Mouse (Mus musculus): ENCODE measurements around the gene Iffo1. TPM values are rescaled to one million over a fixed set of nuclear protein-coding genes. Genes with fewer than 3 reads are reported as not detected.
A peak's percentile ranks its signal among the peaks of the same experiment; 100 is the strongest.

Iffo1 gene
- polyA plus RNA-seq, 1 experiment = 6.3 TPM

DNA sequence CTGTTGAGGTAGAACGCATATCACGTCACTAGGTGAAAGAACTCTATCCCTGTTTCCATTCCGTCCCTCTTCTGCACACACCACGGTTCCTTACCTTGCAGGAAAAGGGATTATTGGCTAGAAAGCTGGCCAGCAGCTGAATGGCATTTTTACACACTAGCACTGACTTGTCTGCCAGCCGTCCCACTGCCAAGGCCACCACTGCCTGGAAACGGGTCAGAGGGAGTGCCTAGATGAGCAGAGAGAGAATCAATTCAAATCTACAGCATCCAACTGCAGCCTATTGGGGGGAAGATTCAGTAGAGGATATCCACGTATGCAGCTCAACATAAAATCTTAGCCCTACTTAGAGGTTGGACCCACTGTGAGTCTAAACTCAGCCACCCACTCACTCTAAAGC is 34.6 kb downstream of the Iffo1 start:
- WGBS = 92% methylated on average over 7 of the region's 7 CpGs
- no peak for DNase-seq (ENCODE audit: low read depth, low spot score)

- no peak for DNase-seq (ENCODE audit: low read depth, low spot score)
- 72% methylated on average over 5 of the region's 5 CpGs for WGBS
These were observed 37.1 kb downstream of the Iffo1 start for GRCm38 (mm10) chr6:125182133-125182532.

DNA sequence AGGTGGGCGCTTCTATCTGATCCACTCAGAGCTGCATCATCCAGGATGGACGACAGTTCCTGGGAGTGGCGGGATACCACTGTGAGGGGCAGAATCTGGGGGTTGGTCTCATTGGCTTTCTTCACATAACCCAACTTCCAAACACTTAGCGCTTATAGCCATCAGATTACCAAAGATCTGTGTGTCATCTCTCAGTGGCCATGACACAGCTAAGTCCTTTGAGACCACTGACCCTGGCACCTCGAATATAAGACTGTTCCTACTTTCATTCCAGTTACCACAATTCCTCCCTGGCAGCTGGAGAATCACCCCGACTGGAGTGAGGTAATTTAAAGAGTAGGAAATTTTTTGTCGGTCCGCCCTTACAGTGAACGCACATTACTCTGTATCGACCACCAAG is 41.2 kb downstream of the Iffo1 start:
- no peak for DNase-seq (ENCODE audit: low read depth, low spot score)
- 95% methylated on average over 10 of the region's 10 CpGs for whole genome bisulfite sequencing

GRCm38 (mm10) chr6:125190816-125191215 is 45.8 kb downstream of the Iffo1 start:
- no peak for DNase-seq (ENCODE audit: low read depth, low spot score)

GRCm38 (mm10) chr6:125191332-125192015 is 46.4 kb downstream of the Iffo1 start, which contains the start of the genes Ncapd2 and Mrpl51:
Gene Ncapd2, minus strand, starts transcription at chr6:125191701.
Gene Mrpl51, plus strand, starts transcription at chr6:125191801.
- under 1% methylated on average over 54 of the region's 54 CpGs for WGBS
- peak; percentile 68 for DNase-seq (ENCODE audit: low read depth, low spot score)

- WGBS = under 1% methylated on average over 34 of the region's 34 CpGs
- peak; percentile 88 for DNase-seq (ENCODE audit: low read depth, low spot score)
These were observed 47.1 kb downstream of the Iffo1 start for GRCm38 (mm10) chr6:125192016-125192714.

GRCm38 (mm10) chr6:125192841-125193240 is 47.8 kb downstream of the Iffo1 start:
- DNase-seq (ENCODE audit: low read depth, low spot score) = no peak
- WGBS = 21% methylated on average over 5 of the region's 5 CpGs

DNA sequence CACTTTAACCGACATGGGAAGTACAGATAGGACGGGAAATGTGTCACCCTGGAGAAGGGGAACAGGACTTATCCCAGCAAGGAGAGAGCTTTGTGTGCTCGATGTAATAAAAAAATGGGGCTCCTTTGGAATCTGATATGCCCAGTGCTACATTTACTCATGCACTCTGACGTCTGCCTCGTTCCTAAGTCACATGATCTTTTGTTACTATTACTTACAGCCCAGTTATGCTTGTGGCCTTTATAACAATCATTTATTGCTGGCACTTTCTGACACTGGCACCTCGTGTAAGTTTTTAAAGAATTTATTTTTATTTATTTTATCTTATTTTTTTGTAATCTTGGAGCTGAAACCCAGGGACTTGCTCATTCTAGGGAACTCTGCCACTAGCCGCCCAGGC is 48.3 kb downstream of the Iffo1 start:
- 36% methylated on average over 7 of the region's 7 CpGs for WGBS

GRCm38 (mm10) chr6:125195541-125196075 is 50.6 kb downstream of the Iffo1 start:
- DNase-seq (ENCODE audit: low read depth, low spot score) = no peak
- WGBS = 50% methylated on average over 1 of the region's 1 CpGs

More for the DNA sequence above, 48.3 kb downstream of the Iffo1 start:
- no peak for DNase-seq (ENCODE audit: low read depth, low spot score)

GRCm38 (mm10) chr6:125196301-125196700 is 51.3 kb downstream of the Iffo1 start:
- no peak for DNase-seq (ENCODE audit: low read depth, low spot score)
- WGBS = 79% methylated on average over 3 of the region's 3 CpGs

- no peak for DNase-seq (ENCODE audit: low read depth, low spot score)
- 78% methylated on average over 5 of the region's 5 CpGs for WGBS
These were observed 52.1 kb downstream of the Iffo1 start for GRCm38 (mm10) chr6:125197166-125197565.

DNA sequence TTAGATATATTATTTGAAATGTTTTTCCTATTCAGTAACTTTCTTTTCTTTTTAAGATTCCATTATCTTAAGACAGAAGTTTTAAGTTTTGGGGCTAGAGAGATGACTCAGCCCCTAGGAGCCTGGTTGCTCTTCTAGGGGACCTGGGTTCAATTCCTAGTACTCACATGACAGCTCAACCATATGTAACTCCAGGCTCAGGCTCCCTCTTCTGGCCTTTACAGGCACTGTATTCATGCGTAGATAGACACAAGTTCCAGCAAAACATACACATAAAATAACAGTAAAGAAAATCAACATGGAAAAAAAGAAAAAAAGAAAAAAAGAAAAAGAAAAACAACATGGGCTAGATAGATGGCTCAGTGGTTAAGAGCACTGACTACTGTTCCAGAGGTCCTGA is 65.4 kb downstream of the Iffo1 start:
- DNase-seq (ENCODE audit: low read depth, low spot score) = no peak

More for the DNA sequence above, 65.4 kb downstream of the Iffo1 start:
- 82% methylated on average over 1 of the region's 1 CpGs for whole genome bisulfite sequencing

Other genes with a start within 250 kb of the Iffo1 start
- gene Lag3, start 233.5 kb upstream of the Iffo1 start, polyA plus RNA-seq (2012; rRNA removed) = 3.8 and 4.7 TPM in 2 replicates
- gene Ptms, start 225.1 kb upstream of the Iffo1 start, polyA plus RNA-seq (2012; rRNA removed) = 658 and 1,077 TPM in 2 replicates
- 350 and 390 TPM in 2 replicates for gene Mlf2, start 213.9 kb upstream of the Iffo1 start, polyA plus RNA-seq (2012; rRNA removed)
- gene Cops7a, start 179.7 kb upstream of the Iffo1 start, polyA plus RNA-seq (2012; rRNA removed) = 149 and 151 TPM in 2 replicates
- 2.3 and 3.3 TPM in 2 replicates for gene Pianp, start 148.5 kb upstream of the Iffo1 start, polyA plus RNA-seq (2012; rRNA removed)
- gene Zfp384, start 136.1 kb upstream of the Iffo1 start, polyA plus RNA-seq (2012; rRNA removed) = 39.5 and 59.5 TPM in 2 replicates
- 42.5 and 43.1 TPM in 2 replicates for gene Ing4, start 105.5 kb upstream of the Iffo1 start, polyA plus RNA-seq (2012; rRNA removed)
- 12.5 and 14.6 TPM in 2 replicates for gene Acrbp, start 95.6 kb upstream of the Iffo1 start, polyA plus RNA-seq (2012; rRNA removed)
- gene Lpar5, start 77.3 kb upstream of the Iffo1 start, polyA plus RNA-seq (2012; rRNA removed) = 55.4 and 127 TPM in 2 replicates
- gene Chd4, start 49.3 kb upstream of the Iffo1 start, polyA plus RNA-seq (2012; rRNA removed) = 22.4 and 35.5 TPM in 2 replicates
- 17.7 and 18.4 TPM in 2 replicates for gene Nop2, start 13.3 kb upstream of the Iffo1 start, polyA plus RNA-seq (2012; rRNA removed)
- gene Gapdh, start 21.2 kb downstream of the Iffo1 start, polyA plus RNA-seq (2012; rRNA removed) = 3,259 and 4,191 TPM in 2 replicates
- gene Ncapd2, start 46.5 kb downstream of the Iffo1 start, polyA plus RNA-seq (2012; rRNA removed) = 94.4 and 101 TPM in 2 replicates
- gene Mrpl51, start 46.6 kb downstream of the Iffo1 start, polyA plus RNA-seq (2012; rRNA removed) = 83.2 and 95.7 TPM in 2 replicates
- 13.6 and 15.0 TPM in 2 replicates for gene Vamp1, start 70.3 kb downstream of the Iffo1 start, polyA plus RNA-seq (2012; rRNA removed)
- gene Tapbpl, start 86.6 kb downstream of the Iffo1 start, polyA plus RNA-seq (2012; rRNA removed) = 58.9 and 64.5 TPM in 2 replicates
- 4.5 and 5.3 TPM in 2 replicates for gene Cd27, start 91.8 kb downstream of the Iffo1 start, polyA plus RNA-seq (2012; rRNA removed)
- 0.05 and 0.14 TPM in 2 replicates for gene Tuba3a, start 140.8 kb downstream of the Iffo1 start, polyA plus RNA-seq (2012; rRNA removed)
- gene Ltbr, start 168.6 kb downstream of the Iffo1 start, polyA plus RNA-seq (2012; rRNA removed) = 123 and 136 TPM in 2 replicates
- 7.9 and 11.0 TPM in 2 replicates for gene Scnn1a, start 175.4 kb downstream of the Iffo1 start, polyA plus RNA-seq (2012; rRNA removed)
- 123 and 182 TPM in 2 replicates for gene Tnfrsf1a, start 204.1 kb downstream of the Iffo1 start, polyA plus RNA-seq (2012; rRNA removed)
- 24.1 and 35.0 TPM in 2 replicates for gene Plekhg6, start 235.6 kb downstream of the Iffo1 start, polyA plus RNA-seq (2012; rRNA removed)